Mouse (Mus musculus) heart, postnatal 36 days (tissue): ENCODE measurements around the gene Pcnx2. TPM values are rescaled to one million over a fixed set of nuclear protein-coding genes. Genes with fewer than 3 reads are reported as not detected.

Experiments used
- DNase-seq, 2 experiments: peaks; one replicate each; pipeline ENCODE4 v3.0.0; 2021 to 2022
- intact Hi-C: fragments of 180-260 bp; cut with DNase I; formaldehyde crosslinking; loops from one replicate; pipeline ENCODE4 v1.15.1; 2025
- total RNA-seq, 2 experiments: library from RNA; stranded (reverse); gene quantifications; 2 replicates each; pipeline ENCODE4 v1.2.3; 2021

Pcnx2 gene
- total RNA-seq, result under 1 TPM; 0.46 to 0.89 TPM

DNA sequence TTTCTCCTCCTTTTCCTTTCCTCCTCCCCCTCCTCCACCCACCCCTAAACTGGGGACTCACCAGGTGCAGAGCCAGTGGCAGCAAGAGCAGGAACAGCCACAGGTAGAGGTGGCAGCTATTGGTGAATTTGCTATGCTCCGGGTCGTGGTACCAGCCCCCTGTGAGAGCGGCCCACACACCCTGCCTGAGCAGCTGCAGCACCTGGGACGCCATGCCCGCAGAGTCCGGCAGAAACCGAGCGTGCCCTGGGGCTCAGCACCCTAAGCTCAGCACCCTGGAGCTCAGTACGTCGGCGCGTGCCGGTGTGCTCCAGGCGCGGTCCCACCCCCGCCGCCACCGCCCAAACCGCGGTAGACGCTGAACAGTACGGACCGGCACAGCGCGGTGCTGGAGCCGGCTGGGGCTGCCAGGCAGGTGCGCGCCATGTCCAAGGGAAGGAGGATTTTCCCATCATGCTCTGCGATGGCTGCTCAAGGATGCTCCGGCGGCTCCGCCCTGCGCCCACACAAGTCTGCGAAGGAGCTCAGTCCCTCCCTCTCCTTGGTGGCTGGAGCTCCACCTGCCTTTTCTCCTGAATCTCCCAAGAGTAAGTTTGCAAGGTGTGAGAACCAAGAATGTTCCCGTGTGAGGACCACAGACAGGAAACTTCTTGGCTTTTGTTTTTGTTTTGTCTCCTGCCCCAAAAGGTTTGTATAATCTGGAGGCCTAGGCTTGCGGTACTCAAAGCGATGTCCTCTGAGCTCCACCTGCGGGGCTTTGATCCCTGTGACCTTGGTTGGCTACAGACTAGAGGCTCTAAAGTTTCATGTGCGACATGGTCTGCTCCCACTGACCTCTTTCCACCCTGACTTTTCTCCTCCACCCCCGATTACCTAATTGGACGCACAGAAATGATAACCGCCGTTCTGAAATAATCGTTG, at the start of gene Pcnx2:
Gene Pcnx2 (minus strand): TSS at position 450 of the 921 bp plus-strand sequence.
- intact Hi-C loops, result no loop called here

DNA sequence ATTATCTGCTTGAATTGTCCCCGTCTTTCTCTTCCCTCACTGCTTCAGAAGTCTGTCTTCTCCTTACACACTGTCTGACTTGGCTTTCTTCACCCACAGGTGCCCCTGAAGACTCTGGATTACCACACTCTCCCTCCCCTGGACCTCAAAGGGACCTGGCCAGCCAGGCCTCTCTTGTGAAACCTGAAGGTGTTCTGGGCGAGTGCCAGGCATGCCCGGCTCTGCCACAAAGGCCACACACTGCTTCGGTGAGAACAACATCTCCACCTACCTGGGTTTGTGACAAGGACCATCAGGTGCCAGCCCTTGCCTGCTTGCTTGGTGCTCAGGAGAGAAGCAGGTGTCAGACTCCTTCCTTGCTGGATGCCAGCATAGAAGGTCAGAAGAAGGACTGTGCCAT, 46.4 kb upstream of the Pcnx2 start:
- DNase-seq, result no peak
- intact Hi-C loops, result no loop called here

More for the DNA sequence above, at the start of gene Pcnx2:
- DNase-seq, result no peak

DNA sequence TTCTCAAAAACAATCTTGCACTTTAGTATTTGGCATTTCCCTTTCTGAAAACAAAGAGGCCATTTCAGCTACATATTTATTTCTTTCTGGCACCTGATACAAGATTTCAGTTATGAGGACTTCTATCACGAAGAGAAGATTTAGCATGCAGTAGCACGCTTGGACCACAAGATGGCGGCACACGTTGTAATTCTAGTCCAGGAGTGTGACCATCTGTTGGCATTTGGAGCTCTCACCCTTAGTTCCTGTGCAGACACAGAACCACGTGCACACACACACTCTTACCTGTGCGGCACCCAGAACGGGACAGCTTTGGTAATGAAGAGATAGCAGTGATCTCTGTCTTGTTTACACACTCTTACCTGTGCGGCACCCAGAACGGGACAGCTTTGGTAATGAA, 37.5 kb upstream of the Pcnx2 start:
- DNase-seq, result peak; percentile 26 to 47
- intact Hi-C loops, result no loop called here

DNA sequence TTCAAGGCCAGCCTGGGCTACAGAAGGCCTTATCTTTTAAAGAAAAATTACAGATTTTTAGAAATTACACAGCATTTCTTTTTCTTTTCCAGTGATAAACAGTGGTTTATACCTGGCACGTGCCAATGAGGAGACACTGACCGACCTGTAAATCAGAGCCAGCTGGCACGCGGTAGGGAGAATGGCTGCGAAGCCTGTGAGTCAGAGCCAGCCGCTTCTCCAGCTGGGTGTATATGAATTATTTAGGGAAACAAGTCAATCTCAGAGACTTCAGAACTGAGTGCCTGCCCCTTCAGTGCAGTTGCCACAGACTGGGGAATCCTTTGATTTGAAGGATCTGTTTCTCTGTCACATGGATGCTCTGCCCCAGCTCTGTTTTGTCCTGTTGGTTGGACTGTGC, 33.7 kb upstream of the Pcnx2 start:
- no peak for DNase-seq
- intact Hi-C loops, result no loop called here

DNA sequence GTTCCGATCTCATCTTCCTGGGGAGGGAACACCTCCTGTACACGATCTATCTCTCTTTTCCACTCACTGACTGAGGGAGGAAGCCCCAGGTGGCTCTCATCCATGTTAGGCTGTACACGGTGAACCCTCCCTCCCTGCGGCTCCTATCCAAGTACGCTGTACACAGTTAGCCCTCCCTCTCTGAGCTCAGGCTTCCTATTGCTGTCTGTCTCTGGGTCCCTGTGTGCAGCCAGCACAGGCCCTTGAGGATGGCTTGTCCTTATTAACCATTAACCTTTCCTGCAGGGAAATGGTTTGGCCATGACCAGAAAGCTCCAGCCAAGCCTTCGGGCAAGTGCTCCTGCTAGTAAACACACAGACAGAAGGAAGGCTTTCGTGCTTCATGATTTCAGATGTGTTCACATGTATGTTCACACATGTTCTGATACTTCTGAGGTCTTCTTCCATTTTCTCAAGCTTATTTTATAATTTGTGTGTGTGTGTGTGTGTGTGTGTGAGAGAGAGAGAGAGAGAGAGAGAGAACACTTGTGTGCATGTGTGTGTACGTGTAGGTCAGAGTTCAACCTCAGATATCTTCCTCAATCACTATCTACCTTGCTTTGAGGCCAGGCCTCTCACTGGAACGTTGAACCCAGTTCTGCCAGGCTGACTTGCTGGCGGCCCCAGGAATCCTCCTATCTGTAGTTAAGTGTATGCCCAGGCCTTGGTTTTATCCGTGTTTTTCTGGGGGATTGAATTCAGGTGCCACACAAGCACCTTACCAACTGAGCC, 32.3 kb upstream of the Pcnx2 start:
- intact Hi-C loops, result no loop called here

DNA sequence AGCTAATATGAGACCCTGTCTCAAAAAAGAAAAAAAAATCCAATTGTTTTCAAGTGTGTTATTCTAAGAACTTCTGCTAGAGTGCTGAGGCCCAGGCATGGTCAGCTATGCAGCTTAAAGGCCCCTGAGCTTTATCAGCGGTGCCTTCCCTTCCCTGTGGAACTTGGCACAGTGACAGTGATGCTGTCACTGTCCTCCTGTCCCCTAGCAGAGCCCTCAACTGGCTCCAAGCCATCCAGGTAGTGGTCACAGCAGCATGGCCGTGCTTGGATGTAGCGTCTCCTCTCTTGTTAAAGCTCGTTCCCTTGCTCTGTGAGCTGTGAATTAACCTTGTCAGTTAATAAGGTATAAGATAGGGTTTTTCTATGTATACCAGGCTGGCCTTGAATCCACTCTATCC, 28.5 kb upstream of the Pcnx2 start:
- intact Hi-C loops, result no loop called here
- no peak for DNase-seq

More for the DNA sequence above, 32.3 kb upstream of the Pcnx2 start:
- DNase-seq, result no peak

DNA sequence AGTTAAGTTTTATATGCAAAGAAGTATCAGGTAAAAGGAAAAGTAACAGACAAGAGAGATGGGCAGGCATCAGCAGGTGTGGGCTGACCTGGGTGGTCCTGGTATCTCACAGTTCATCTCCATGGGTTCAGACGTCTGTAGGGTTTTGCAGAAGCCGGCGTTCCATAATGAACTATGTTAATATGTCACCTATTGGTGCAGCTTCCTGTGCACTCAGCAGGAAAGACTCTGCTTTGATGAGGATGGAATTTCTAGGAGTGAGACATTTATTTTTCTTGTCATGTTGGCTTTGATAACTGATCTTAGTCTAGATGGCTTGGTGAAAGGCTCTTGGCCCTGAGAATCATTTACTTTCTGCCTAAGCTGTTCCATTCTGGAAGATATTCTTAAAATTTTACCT, 24.2 kb upstream of the Pcnx2 start:
- intact Hi-C loops, result no loop called here
- DNase-seq, result no peak

DNA sequence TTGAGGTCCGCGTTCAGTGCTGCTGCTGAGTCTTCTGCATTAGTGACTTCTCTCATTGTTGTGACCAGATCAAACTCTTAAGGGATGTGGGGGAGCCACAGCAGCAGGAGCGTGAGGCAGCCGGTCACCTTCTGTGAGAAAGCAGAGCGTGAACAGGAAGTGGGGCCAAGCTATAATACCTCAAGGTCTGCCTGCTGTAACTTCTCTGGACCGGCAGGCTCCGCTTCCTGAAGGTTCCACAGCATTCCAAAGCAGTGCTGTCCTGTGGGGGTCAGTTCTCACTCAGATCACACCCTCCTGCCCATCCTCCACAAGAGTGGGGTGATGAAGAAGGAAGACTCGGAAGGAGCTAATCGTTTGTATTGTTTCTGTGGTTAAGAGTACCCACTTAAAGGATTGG, 22.6 kb upstream of the Pcnx2 start:
- DNase-seq, result no peak
- intact Hi-C loops, result no loop called here

DNA sequence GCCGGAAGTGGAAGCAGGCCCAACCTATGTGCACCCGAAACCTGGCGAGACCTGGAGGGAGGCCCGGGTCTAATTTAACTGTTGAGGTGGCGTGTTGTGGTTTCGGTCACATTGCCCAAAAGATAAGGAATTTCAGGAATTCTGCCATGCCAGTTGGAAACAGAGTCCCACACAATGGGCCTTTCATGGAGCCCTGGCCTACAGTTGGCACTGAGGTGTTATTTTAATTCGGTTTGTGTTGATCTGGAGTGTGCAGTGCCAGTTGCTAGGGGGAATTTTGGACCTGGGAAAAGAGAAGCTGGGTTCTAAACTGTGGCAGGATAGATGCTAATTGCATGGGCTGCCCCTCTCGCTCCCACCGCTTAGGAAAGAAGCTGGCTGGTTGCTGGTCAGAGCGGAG, 22.2 kb upstream of the Pcnx2 start:
- intact Hi-C loops, result no loop called here
- no peak for DNase-seq

DNA sequence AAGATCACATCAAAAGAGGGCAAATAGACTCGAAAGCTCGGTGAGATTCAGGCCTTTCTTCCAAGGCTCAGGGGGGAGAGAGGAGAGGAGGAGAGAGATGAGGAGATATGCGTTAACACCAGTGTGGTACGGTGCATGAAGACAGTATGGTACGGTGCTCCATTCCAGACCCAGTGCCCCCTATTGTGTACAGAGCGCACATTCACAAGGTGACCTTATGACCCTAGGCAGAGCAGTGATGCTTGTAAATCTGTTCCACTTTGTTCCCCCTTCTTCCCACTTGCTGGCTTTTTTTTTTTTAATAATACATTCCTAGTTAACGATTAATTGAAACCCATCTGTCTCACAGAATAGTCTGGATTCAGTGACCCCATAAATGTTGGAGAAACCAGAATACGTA, 21.4 kb upstream of the Pcnx2 start:
- intact Hi-C loops, result no loop called here
- DNase-seq, result no peak

DNA sequence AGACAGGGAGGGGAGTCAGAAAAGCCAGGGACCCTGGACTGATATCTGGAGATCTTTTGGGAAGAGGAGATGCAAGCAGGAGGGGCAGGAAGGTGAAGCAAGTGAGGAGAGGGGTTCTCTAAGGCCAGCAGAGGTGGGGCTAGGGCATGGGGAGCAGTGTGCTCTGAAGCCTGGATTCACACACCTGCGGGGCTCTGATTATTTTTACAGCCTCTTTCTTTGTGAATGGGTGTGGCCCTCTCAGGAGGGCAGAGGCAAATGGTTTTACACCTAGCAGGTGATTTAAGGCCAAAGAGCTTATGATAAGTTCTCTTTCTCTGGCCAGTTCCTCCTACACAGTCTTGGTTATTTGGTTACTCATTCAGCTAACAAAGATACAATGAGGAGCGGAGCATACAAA, 20.6 kb upstream of the Pcnx2 start:
- DNase-seq, result no peak
- intact Hi-C loops, result no loop called here

DNA sequence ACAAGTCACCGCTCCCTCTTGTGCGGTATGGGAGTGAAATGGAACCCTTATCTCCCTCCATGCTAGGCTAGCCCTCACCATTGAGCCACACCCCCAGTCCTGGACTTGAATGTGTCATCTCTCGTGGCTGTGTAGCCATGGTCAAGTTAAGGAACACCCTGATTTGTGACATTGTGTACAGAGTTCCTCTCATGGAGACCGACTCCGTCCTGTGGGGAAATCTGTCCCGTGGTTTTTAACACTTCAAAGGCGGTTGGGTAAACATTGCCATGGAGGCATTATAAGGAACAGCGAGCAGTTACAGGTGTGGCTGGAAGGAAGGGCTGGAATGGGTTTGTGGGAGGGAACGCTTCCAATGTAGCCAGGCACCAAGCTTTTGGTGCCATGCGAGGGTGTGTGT, 18.9 kb upstream of the Pcnx2 start:
- intact Hi-C loops, result no loop called here
- DNase-seq, result no peak

DNA sequence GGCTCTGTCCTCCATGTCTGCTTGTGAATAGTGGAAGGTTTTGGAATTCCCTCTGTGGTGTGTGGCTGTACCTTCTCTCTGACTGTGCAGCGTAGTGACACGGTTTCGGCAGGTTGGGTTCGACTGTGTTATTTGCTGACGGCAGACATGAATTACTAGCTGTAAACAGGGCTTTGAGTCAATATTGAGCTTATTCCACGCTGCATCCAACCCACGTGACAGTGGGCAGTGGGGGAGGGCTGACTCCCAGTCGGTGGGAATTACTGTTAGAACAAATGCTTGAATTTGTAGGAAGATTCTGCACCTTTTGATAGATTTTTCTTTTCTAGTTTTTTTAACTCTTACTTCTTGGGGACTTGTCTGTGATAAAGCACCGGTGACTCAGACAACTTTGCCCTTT, 16.3 kb upstream of the Pcnx2 start:
- intact Hi-C loops, result no loop called here
- no peak for DNase-seq

DNA sequence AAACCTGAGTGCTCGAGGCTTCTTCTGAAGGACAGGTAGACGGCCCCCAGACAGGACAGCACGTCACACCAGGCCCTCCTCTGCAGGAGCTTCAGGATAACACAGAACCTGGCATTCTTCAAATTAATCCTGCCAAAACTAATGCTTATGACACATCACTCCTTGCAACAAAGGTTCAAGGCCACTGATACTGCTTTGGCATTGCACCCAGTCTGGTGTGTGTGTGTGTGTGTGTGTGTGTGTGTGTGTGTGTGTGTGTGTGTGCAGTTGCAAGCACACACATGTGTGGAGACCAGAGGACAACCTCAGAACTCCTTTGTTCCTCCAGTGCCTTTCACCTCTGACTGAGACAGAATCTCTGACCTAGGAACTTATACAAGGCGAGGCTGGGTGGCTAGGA, 15.1 kb upstream of the Pcnx2 start:
- DNase-seq, result no peak
- intact Hi-C loops, result no loop called here

DNA sequence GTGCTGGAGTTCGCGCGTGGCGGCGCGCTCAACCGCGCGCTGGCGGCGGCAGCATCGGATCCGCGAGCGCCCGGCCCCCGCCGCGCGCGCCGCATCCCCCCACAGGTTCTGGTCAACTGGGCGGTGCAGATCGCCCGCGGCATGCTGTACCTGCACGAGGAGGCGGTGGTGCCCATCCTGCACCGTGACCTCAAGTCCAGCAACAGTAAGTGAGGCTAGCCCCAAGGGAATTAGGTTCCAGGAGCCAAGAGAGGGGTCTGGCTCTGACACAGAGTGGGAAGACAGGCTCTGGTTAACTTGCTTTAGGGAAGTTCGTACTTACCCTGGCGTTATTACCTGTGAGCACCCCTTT, 13.1 kb upstream of the Pcnx2 start:
- intact Hi-C loops, result no loop called here
- DNase-seq, result no peak

DNA sequence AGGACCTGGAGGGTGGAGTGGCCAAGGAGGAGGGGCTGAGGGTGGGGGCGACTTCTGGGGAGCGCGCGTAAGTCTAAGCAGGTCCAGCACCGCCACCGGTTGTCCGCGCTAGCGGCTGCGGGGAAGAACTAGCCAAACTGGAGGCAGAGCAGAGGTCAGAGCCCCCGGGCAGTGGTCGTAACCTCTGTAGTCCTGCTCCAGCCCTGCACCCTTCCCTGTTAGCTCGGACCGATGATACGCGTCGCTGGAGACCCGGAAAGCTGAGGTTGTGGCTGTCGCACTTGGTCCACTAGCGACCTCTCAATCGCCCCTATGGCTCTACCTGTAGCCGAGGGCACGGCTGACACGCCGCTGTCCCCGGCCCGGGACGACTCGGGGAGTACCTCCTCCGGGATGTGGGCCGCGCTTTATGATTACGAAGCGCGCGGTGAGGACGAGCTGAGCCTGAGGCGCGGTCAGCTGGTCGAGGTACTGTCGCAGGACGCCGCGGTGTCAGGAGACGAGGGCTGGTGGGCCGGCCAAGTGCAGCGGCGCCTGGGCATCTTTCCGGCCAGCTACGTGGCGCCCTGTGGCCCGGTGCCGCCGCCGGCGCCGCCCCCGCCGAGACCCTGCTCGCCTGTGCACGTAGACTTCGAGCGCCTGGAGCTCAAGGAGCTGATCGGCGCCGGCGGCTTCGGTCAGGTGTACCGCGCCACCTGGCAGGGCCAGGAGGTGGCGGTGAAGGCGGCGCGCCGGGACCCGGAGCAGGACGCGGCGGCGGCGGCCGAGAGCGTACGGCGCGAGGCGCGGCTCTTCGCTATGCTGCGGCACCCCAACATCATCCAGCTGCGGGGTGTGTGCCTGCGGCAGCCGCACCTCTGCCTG, 12.5 kb upstream of the Pcnx2 start, which contains the start of gene Map3k21:
Gene Map3k21 (plus strand): TSS at position 86 of the 864 bp plus-strand sequence.
- DNase-seq, result peak; percentile 14 to 15

DNA sequence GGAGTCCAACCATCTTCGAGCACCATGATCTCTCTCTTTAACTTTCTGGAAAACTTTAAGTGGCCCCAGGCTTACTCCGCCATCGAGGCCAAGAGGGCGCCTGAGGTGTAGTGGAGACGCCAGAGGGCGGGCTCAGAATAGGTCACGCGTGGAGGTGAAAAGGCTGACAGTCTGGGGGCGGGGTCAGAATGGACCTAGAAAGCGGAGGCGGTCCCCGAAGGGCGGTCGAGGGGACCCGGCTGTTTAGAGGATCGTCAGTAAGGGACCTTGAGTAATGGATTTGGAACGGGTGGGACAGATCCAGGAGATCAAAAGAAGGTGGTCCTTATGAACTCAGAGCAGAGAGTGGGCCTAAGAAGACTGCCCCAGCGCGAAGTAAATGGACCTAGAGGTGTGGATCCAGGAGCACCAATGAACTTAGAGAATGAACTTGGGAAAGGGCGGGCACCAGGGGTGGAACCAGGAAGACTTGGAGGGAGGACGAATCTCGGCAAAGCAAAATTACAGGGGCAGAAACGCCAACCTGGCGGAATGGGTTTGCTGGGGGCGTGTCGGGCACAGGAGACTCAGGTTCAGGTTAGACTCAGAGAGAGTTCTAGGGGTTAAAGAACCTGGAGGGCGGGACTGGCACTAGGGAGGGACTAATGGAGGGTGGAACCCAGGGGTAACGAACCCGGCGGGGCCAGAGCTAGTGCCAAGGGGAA, 11.7 kb upstream of the Pcnx2 start:
- DNase-seq, result peak; percentile 11 to 19
- intact Hi-C loops, result no loop called here

More for the DNA sequence above, 12.5 kb upstream of the Pcnx2 start, which contains the start of gene Map3k21:
- intact Hi-C loops, result no loop called here

DNA sequence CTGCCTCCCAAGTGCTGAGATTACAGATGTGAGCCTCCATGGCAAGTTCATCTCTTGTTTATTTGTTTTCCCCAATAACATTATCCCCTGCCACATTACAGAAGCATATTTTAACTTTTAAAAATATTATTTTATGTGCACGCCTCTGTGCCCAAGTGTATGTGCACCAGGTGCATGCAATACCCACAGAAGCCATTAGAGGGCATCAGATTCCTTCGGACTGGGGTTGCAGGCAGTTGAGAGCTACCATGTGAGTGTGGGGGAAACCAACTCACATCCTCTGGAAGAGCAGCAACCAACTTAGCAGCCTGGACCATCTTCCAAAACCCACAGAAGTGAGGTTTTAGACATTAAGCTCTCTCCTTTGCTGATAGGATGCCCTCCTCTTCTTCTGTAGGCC, 9.2 kb upstream of the Pcnx2 start:
- intact Hi-C loops, result no loop called here
- DNase-seq, result no peak

DNA sequence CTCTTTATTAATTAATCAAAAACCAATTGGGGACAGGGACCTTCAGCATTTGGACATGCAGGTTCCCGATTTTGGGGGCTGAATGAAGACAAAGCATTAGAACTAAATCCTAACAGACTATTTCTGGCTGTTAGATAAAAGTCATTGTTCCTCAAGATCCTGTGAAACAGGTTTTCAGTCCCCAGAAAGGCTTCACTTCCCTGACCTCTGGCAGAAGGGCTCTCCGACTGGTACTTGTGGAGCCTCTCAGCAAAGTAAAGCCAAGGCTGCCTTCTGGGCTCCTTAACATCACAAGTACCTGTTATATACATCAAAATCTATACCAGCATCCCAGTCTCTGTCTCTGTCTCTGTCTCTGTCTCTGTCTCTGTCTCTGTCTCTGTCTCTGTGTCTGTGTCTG, 7.2 kb upstream of the Pcnx2 start:
- intact Hi-C loops, result no loop called here

DNA sequence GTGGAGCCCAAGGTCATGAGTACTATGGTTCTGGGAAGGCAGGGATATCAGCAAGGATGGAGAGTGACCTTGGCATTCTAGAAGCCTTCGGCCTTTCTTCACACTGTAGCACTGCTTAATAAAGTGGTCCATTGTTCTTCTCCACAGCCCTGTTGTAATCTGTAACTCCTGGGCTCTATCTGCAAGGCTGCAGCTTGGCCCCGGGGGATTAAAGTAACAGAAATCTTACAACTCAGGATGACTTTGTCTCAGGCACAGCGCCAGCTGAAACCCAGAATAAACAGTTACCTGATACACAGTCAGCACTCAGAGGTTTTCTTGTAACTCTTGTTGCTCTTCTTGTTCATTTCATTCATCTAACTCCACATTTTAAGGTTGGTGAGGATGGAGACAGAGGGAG, 4.4 kb upstream of the Pcnx2 start:
- intact Hi-C loops, result no loop called here

More for the DNA sequence above, 7.2 kb upstream of the Pcnx2 start:
- DNase-seq, result no peak

More for the DNA sequence above, 4.4 kb upstream of the Pcnx2 start:
- no peak for DNase-seq
